Mouse (Mus musculus) erythroblast, embryonic 14.5 days (primary cell): ENCODE data around the gene Hbs1l. TPM values are rescaled to one million over a fixed set of nuclear protein-coding genes. Genes with fewer than 3 reads are reported as not detected.

Experiments used
- H3K27me3 ChIP-seq: 2 replicates; pipeline ENCODE4 v1.6.1; 2012; ENCODE audit warnings: inconsistent platforms; ENCODE audit not compliant: control insufficient read depth
- H3K36me3 ChIP-seq: 2 replicates; pipeline ENCODE4 v1.6.1; 2012; ENCODE audit warnings: mild to moderate bottlenecking, inconsistent platforms; ENCODE audit not compliant: control insufficient read depth
- H3K4me1 ChIP-seq: 2 replicates; pipeline ENCODE4 v1.6.1; 2012; ENCODE audit warnings: inconsistent platforms; ENCODE audit not compliant: control insufficient read depth
- H3K4me3 ChIP-seq: replicated peaks from 2 replicates; pipeline ENCODE3; 2012; ENCODE audit warnings: moderate library complexity, mild to moderate bottlenecking, inconsistent platforms
- H3K9me3 ChIP-seq: 2 replicates; pipeline ENCODE4 v1.6.1; 2012; ENCODE audit warnings: low read length, inconsistent platforms, mixed read lengths; ENCODE audit not compliant: control insufficient read depth
- GATA1 ChIP-seq: IDR thresholded peaks from 2 replicates; pipeline ENCODE4 v1.6.1; 2012; ENCODE audit warnings: low read length, inconsistent platforms, mixed read lengths
- TAL1 ChIP-seq: IDR thresholded peaks from 3 replicates; pipeline ENCODE4 v1.6.1; 2012; ENCODE audit warnings: low read length, inconsistent platforms, mixed read lengths
- polyA plus RNA-seq: library from polyadenylated mRNA; stranded (reverse); fragments of >175 nt; gene quantifications from 2 replicates; pipeline ENCODE4 v1.2.3, GENCODE M21; 2012

The Hbs1l gene
- polyA plus RNA-seq, 1 experiment, result 4.3 TPM

GRCm38 (mm10) chr10:21326352-21326751, 30.6 kb downstream of the Hbs1l start:
- H3K9me3 ChIP-seq, result no peaks in the 10 kb centered on the region
- no peaks in the 10 kb centered on the region for H3K27me3 ChIP-seq
- no peak for TF ChIP-seq TAL1
- TF ChIP-seq GATA1, result no peak
- peaks cover 66% of the 10 kb centered on the region for H3K36me3 ChIP-seq
- H3K4me1 ChIP-seq, result peaks cover 5% of the 10 kb centered on the region
- no peak overlapping the region for H3K4me3 ChIP-seq

- no peak for TF ChIP-seq GATA1
- no peak for TF ChIP-seq TAL1
- Histone ChIP-seq H3K4me1 (peaks cover 5% of the 10 kb centered on the region), H3K9me3 (no peaks in the 10 kb centered on the region), H3K27me3 (no peaks in the 10 kb centered on the region), H3K4me3 (no peak overlapping the region), H3K36me3 (peaks cover 75% of the 10 kb centered on the region)
Observed at GRCm38 (mm10) chr10:21327605-21328135, 31.9 kb downstream of the Hbs1l start.

DNA sequence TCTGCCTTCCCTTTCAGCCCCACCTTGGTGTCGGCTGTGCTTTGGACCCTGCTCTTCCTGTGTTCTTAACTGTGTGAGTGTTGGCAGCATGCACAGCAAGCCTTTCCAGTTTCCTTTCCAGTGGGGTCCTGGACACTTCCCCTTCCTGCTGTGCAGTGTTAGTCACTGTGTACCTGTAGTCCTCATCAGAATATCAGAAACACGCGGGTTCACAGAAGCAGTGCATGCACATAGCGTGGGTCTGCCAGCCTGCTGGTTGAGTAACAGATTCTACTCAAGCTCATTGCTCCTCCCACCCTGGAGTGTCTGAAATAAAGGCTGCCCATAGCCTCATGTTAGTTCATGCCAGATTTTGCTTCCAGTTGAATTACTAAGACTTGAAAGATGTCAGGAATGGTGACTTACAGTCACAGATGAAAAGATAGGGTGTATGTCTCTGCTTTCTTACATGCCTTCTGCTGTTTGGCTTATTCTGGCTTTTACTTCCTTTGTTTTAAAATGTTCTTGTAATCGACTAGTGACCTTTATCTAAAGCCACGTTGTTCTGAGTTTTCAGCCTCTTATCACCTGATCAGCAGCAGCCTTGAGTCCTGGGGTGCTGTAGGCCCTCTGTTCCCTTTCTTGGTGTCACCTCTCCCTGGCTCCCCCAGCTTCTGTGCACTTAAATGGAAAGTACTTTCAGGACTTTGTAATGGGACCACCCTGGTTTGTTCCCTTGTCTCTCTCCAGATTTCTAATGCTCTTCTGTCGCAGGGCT, 38.7 kb downstream of the Hbs1l start:
- TF ChIP-seq TAL1 (no peak), GATA1 (no peak)
- Histone ChIP-seq H3K4me1 (peaks cover 17% of the 10 kb centered on the region), H3K36me3 (peaks cover 96% of the 10 kb centered on the region)

DNA sequence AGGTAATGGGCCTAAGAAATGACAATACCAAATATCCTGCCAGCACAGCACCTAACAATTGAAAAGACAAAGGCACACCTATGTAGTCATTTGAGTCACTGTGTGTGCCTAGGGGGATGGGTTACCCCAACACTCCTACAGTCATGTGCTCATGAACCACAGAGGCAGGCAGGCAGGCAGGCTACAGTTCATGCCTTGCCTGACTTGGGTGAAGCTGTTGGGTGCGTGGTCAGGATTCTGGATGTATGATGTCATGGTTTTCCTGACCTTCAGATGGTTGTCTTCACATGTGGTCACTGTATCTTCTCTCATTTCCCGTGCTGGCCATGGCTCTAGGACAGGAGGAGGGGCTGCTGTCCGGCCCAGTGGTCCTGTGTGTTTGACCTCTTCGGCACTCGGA, 39.8 kb downstream of the Hbs1l start:
- no peak overlapping the region for H3K4me3 ChIP-seq
- no peaks in the 10 kb centered on the region for H3K27me3 ChIP-seq
- peaks cover 91% of the 10 kb centered on the region for H3K36me3 ChIP-seq
- H3K9me3 ChIP-seq, result peaks cover 7% of the 10 kb centered on the region
- peaks cover 16% of the 10 kb centered on the region for H3K4me1 ChIP-seq
- TF ChIP-seq TAL1, result no peak
- TF ChIP-seq GATA1, result no peak

More for the DNA sequence above, 38.7 kb downstream of the Hbs1l start:
- no peak overlapping the region for H3K4me3 ChIP-seq
- no peaks in the 10 kb centered on the region for H3K27me3 ChIP-seq
- peaks cover 7% of the 10 kb centered on the region for H3K9me3 ChIP-seq

GRCm38 (mm10) chr10:21337191-21337590, 41.4 kb downstream of the Hbs1l start:
- Histone ChIP-seq H3K9me3 (peaks cover 7% of the 10 kb centered on the region), H3K36me3 (peaks cover 91% of the 10 kb centered on the region), H3K4me1 (peaks cover 16% of the 10 kb centered on the region), H3K4me3 (no peak overlapping the region), H3K27me3 (no peaks in the 10 kb centered on the region)
- TF ChIP-seq TAL1, result no peak
- no peak for TF ChIP-seq GATA1

DNA sequence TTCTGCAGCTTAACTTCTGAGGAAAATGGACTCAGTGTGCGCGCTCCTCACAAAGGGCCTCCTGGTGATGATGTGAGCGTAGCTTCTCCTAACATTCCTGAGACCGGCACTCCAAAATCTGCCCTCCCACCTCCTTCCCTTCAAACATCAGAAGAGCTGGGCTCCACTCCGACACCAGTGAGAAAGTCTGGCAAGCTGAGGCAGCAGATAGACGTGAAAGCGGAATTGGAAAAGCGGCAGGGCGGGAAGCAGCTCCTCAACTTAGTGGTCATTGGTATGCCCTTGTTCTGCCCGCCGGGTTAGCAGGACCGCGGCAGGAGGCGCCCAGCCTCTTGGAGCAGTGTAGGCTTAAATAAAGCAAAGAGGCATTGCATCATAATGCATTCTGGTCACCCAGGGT, 45.9 kb downstream of the Hbs1l start:
- no peaks in the 10 kb centered on the region for H3K4me1 ChIP-seq
- TF ChIP-seq GATA1, result no peak
- no peak for TF ChIP-seq TAL1
- peaks cover 5% of the 10 kb centered on the region for H3K9me3 ChIP-seq
- H3K27me3 ChIP-seq, result no peaks in the 10 kb centered on the region
- no peak overlapping the region for H3K4me3 ChIP-seq
- peaks cover 89% of the 10 kb centered on the region for H3K36me3 ChIP-seq

DNA sequence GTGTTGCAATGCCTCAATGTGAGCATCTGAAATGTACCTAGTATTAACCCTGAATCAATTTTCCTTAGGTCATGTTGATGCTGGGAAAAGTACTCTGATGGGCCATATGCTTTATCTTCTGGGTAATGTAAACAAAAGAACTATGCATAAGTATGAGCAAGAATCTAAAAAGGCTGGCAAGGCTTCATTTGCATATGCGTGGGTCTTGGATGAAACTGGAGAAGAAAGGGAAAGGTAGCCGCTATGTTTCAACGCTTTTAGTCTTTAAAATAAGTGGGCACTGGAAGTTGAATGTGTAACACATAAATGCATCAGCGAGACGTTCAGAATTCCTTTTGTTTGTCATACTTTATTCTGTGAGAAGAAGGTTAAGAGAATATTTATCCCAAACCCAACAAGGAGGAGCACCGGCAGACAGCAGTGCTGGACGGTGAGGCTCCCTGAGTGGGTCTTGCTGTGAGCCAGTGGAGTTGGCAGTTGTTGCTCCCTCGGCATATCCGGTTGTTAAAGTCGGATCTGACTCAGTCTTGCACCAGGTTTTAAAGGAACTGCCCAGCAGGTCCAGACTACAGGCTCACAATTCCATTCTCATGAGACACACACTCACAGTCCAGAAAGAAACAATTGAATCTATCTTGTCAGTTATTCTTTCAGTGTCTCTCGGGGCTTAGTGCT, 46.7 kb downstream of the Hbs1l start:
- Histone ChIP-seq H3K36me3 (peaks cover 89% of the 10 kb centered on the region), H3K4me1 (no peaks in the 10 kb centered on the region), H3K27me3 (no peaks in the 10 kb centered on the region), H3K9me3 (no peaks in the 10 kb centered on the region), H3K4me3 (no peak overlapping the region)
- TF ChIP-seq TAL1 (no peak), GATA1 (no peak)

DNA sequence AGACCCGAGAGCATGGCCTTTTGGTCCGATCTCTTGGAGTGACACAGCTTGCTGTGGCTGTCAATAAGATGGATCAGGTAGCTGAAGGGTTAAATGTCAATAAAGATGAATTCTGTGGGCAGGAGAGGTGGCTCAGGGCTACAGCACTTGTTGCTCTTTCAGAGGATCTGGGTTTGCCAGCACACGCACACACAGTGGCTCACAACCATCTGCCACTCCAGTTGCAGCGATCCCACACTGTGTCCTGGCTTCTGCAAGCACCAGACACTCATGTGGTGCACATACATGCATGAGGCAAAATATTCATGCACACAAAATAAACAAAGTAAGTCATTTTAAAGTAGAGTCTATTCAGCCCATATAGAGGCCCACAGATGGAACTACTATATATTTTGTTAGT, 51.6 kb downstream of the Hbs1l start:
- Histone ChIP-seq H3K4me1 (peaks cover 30% of the 10 kb centered on the region), H3K9me3 (no peaks in the 10 kb centered on the region), H3K27me3 (no peaks in the 10 kb centered on the region), H3K4me3 (no peak overlapping the region), H3K36me3 (peaks cover 86% of the 10 kb centered on the region)
- TF ChIP-seq GATA1 (no peak), TAL1 (no peak)

DNA sequence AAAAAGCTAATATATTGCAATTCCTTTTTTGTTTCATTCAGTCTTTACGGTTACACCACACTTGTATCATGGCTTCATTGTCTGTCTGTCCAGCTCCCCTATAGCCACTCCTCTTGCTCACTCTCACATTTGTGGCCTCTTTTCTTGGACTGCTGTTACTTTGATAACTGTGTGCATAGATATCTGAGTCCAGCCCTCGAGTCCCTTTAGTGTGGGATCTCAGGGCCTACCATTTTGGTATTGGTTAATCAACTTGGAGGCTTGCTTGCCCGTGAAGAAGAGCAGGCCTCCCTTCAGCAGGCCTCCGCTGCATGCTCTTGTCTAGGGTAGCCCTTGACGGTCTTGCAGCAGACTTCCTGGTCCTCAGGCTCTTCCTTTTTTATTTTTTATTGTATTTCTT, 53.7 kb downstream of the Hbs1l start:
- Histone ChIP-seq H3K27me3 (no peaks in the 10 kb centered on the region), H3K4me1 (peaks cover 36% of the 10 kb centered on the region), H3K36me3 (peaks cover 87% of the 10 kb centered on the region), H3K9me3 (no peaks in the 10 kb centered on the region), H3K4me3 (no peak overlapping the region)
- TF ChIP-seq TAL1 (no peak), GATA1 (no peak)
